Mouse (Mus musculus) effector memory CD4-positive, alpha-beta T cell, adult 5 months (primary cell): ENCODE measurements around the gene Myo5c. TPM values are rescaled to one million over a fixed set of nuclear protein-coding genes. Genes with fewer than 3 reads are reported as not detected.

Experiments
- polyA plus RNA-seq: library from polyadenylated mRNA; unstranded; fragments of 100-300 nt; shearing (Covaris generic); gene quantifications from one replicate; pipeline ENCODE4 v1.2.1, GENCODE M21; 2017

Gene Myo5c
- 0.24 TPM for polyA plus RNA-seq

GRCm38 (mm10) chr9:75231841-75232746 is at the start of gene Myo5c:
TSS of gene Myo5c (plus strand) at chr9:75232020.

GRCm38 (mm10) chr9:75306126-75306898 is 74.5 kb downstream of the Myo5c start, which contains the start of gene Gnb5:
TSS of gene Gnb5 (plus strand) at chr9:75306288.

GRCm38 (mm10) chr9:75347458-75347857 is 115.6 kb downstream of the Myo5c start, which contains the start of gene Bcl2l10:
TSS of gene Bcl2l10 (plus strand) at chr9:75347758.

Other genes starting within 250 kb of the Myo5c start
- 239 TPM for gene Arpp19, start 194.4 kb upstream of the Myo5c start, polyA plus RNA-seq
- gene Myo5a, start 161.0 kb upstream of the Myo5c start, polyA plus RNA-seq: 17.0 TPM
- gene Gnb5, start 74.3 kb downstream of the Myo5c start, polyA plus RNA-seq: 6.0 TPM
- not detected for gene Bcl2l10, start 115.7 kb downstream of the Myo5c start, polyA plus RNA-seq
- 114 TPM for gene Mapk6, start 178.0 kb downstream of the Myo5c start, polyA plus RNA-seq
- 21.2 TPM for gene Leo1, start 209.5 kb downstream of the Myo5c start, polyA plus RNA-seq